Mouse (Mus musculus): ENCODE results near the gene Thbs3. TPM values are rescaled to one million over a fixed set of nuclear protein-coding genes. Genes with fewer than 3 reads are reported as not detected.

Gene Thbs3
- polyA plus RNA-seq, 1 experiment, result 5.0 TPM

GRCm38 (mm10) chr3:89231772-89232275 lies 16.8 kb downstream of the Thbs3 start:
- Histone ChIP-seq H3K4me3 (ENCODE audit: insufficient read depth, low read depth, low read length) (peak overlapping the region; percentile 9; the same call in 1 of the 2 replicates), H3K4me1 (ENCODE audit: control insufficient read depth, insufficient read depth, low read length) (peaks cover 9% of the 10 kb centered on the region; the same call in 1 of the 2 replicates), H3K36me3 (ENCODE audit: control insufficient read depth, insufficient read depth, low read length) (no peaks in the 10 kb centered on the region), H3K27ac (ENCODE audit: insufficient read depth, low read depth, low read length) (no peak overlapping the region), H3K27me3 (replicated peaks; ENCODE audit: control insufficient read depth, insufficient read depth, low read length) (no peaks in the 10 kb centered on the region)
- TF ChIP-seq POLR2A (IDR thresholded peaks at IDR 0.05; ENCODE audit: low read depth, low read length), result no peak
- no peak for TF ChIP-seq CTCF (conservative IDR thresholded peaks at IDR 0.05; ENCODE audit: insufficient read depth, insufficient read length, low read depth, low read length)
- DNase-seq, result no peak
- WGBS, result 72% methylated on average over 16 of the region's 16 CpGs

DNA sequence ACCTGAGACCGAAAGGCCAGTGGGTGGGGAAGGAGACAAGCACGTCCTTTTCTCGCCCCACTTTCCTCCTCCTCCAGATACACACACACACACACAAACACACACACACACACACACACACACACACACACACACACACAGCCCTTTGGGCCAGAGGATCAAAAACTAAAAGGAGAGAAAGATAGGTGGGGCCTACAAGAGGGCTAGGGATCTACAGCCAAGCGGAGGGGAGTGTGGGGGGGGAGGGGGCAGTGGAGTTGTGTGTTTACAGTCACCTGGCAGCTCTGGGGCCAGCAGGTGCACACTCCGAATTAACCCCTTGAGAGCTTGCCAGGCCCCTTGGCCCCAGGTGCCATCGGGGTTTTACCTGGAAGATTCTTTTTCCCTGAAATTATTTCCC lies 17.6 kb downstream of the Thbs3 start:
- Histone ChIP-seq H3K27ac (ENCODE audit: insufficient read depth, low read depth, low read length) (0 out of 2 replicates have a peak overlapping the region, but pooled peaks have one; percentile 40), H3K4me1 (ENCODE audit: control insufficient read depth, insufficient read depth, low read length) (peaks cover 5% of the 10 kb centered on the region; the same call in 1 of the 2 replicates), H3K27me3 (replicated peaks; ENCODE audit: control insufficient read depth, insufficient read depth, low read length) (no peaks in the 10 kb centered on the region), H3K36me3 (ENCODE audit: control insufficient read depth, insufficient read depth, low read length) (no peaks in the 10 kb centered on the region), H3K4me3 (ENCODE audit: insufficient read depth, low read depth, low read length) (no peak overlapping the region)
- WGBS, result 67% methylated on average over 6 of the region's 6 CpGs
- DNase-seq, result no peak
- TF ChIP-seq CTCF (conservative IDR thresholded peaks at IDR 0.05; ENCODE audit: insufficient read depth, insufficient read length, low read depth, low read length) (no peak), POLR2A (IDR thresholded peaks at IDR 0.05; ENCODE audit: low read depth, low read length) (no peak)

GRCm38 (mm10) chr3:89233562-89234110 lies 18.7 kb downstream of the Thbs3 start:
- H3K4me3 ChIP-seq (ENCODE audit: insufficient read depth, low read depth, low read length), result no peak overlapping the region
- 0 out of 2 replicates have a peak overlapping the region, but pooled peaks have one; percentile 40 for H3K27ac ChIP-seq (ENCODE audit: insufficient read depth, low read depth, low read length)

GRCm38 (mm10) chr3:89236516-89236915 lies 21.5 kb downstream of the Thbs3 start:
- Histone ChIP-seq H3K4me1 (ENCODE audit: control insufficient read depth, insufficient read depth, low read length) (no peaks in the 10 kb centered on the region), H3K36me3 (ENCODE audit: control insufficient read depth, insufficient read depth, low read length) (no peaks in the 10 kb centered on the region), H3K27me3 (replicated peaks; ENCODE audit: control insufficient read depth, insufficient read depth, low read length) (no peaks in the 10 kb centered on the region), H3K27ac (ENCODE audit: insufficient read depth, low read depth, low read length) (no peak overlapping the region), H3K4me3 (ENCODE audit: insufficient read depth, low read depth, low read length) (no peak overlapping the region)
- DNase-seq, result no peak
- 89% methylated on average over 10 of the region's 10 CpGs for WGBS
- TF ChIP-seq POLR2A (IDR thresholded peaks at IDR 0.05; ENCODE audit: low read depth, low read length), result no peak
- TF ChIP-seq CTCF (conservative IDR thresholded peaks at IDR 0.05; ENCODE audit: insufficient read depth, insufficient read length, low read depth, low read length), result no peak

More at GRCm38 (mm10) chr3:89233562-89234110, 18.7 kb downstream of the Thbs3 start:
- no peaks in the 10 kb centered on the region for H3K36me3 ChIP-seq (ENCODE audit: control insufficient read depth, insufficient read depth, low read length)
- TF ChIP-seq CTCF (conservative IDR thresholded peaks at IDR 0.05; ENCODE audit: insufficient read depth, insufficient read length, low read depth, low read length) (no peak), POLR2A (IDR thresholded peaks at IDR 0.05; ENCODE audit: low read depth, low read length) (no peak)
- H3K27me3 ChIP-seq (replicated peaks; ENCODE audit: control insufficient read depth, insufficient read depth, low read length), result no peaks in the 10 kb centered on the region
- WGBS, result 49% methylated on average over 14 of the region's 14 CpGs
- peak; percentile 31 for DNase-seq
- H3K4me1 ChIP-seq (ENCODE audit: control insufficient read depth, insufficient read depth, low read length), result no peaks in the 10 kb centered on the region

DNA sequence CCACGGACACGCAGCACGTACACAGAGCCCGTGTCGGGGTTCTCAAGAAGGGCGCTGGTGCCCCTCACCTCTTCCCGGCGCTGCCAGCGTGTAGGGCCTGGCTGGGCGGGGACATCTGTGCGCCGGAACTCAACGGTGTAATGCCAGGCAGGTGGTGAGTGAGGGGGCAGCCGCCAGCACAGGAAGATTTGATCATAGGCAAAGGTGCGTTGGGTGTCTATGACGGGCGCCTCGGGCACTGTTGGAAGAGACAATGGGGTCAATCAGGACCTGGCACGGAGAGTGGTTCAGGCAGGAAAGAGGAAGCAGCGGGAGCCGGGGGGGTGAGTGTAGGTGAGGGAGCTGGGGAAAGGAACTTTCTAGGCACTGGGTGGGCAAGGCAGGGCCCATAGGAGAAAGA lies 22.7 kb downstream of the Thbs3 start:
- Histone ChIP-seq H3K4me3 (ENCODE audit: insufficient read depth, low read depth, low read length) (no peak overlapping the region), H3K27ac (ENCODE audit: insufficient read depth, low read depth, low read length) (no peak overlapping the region), H3K4me1 (ENCODE audit: control insufficient read depth, insufficient read depth, low read length) (no peaks in the 10 kb centered on the region; the same call in 1 of the 2 replicates), H3K36me3 (ENCODE audit: control insufficient read depth, insufficient read depth, low read length) (no peaks in the 10 kb centered on the region), H3K27me3 (replicated peaks; ENCODE audit: control insufficient read depth, insufficient read depth, low read length) (no peaks in the 10 kb centered on the region)
- WGBS, result 82% methylated on average over 21 of the region's 21 CpGs
- TF ChIP-seq CTCF (conservative IDR thresholded peaks at IDR 0.05; ENCODE audit: insufficient read depth, insufficient read length, low read depth, low read length) (no peak), POLR2A (IDR thresholded peaks at IDR 0.05; ENCODE audit: low read depth, low read length) (no peak)
- no peak for DNase-seq

DNA sequence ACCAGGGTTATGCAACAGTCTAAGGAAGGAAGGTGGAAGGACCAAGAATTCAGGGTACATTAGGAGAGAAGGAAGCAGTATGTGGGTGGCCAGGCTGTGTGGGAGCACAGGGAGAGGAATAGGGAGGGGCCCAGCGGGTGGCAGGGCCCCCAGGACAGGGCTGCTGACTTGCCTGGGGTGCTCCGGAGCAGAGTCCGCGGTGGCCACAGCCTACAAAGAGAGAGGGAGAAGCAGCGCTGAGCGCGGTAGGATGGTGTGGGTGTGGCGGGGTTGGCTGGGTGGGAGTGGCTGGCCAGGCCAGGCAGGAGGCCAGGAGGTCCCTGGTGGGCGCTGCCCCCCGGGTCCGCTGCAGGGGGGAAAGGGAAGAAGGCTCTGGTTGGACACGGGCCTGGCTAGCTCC lies 23.5 kb downstream of the Thbs3 start:
- TF ChIP-seq POLR2A (IDR thresholded peaks at IDR 0.05; ENCODE audit: low read depth, low read length), result no peak
- TF ChIP-seq CTCF (conservative IDR thresholded peaks at IDR 0.05; ENCODE audit: insufficient read depth, insufficient read length, low read depth, low read length), result no peak
- H3K36me3 ChIP-seq (ENCODE audit: control insufficient read depth, insufficient read depth, low read length), result no peaks in the 10 kb centered on the region
- DNase-seq, result peak; percentile 35
- no peak overlapping the region for H3K4me3 ChIP-seq (ENCODE audit: insufficient read depth, low read depth, low read length)
- no peaks in the 10 kb centered on the region for H3K27me3 ChIP-seq (replicated peaks; ENCODE audit: control insufficient read depth, insufficient read depth, low read length)
- 44% methylated on average over 12 of the region's 12 CpGs for WGBS
- peaks cover 6% of the 10 kb centered on the region for H3K4me1 ChIP-seq (ENCODE audit: control insufficient read depth, insufficient read depth, low read length)
- no peak overlapping the region for H3K27ac ChIP-seq (ENCODE audit: insufficient read depth, low read depth, low read length)

DNA sequence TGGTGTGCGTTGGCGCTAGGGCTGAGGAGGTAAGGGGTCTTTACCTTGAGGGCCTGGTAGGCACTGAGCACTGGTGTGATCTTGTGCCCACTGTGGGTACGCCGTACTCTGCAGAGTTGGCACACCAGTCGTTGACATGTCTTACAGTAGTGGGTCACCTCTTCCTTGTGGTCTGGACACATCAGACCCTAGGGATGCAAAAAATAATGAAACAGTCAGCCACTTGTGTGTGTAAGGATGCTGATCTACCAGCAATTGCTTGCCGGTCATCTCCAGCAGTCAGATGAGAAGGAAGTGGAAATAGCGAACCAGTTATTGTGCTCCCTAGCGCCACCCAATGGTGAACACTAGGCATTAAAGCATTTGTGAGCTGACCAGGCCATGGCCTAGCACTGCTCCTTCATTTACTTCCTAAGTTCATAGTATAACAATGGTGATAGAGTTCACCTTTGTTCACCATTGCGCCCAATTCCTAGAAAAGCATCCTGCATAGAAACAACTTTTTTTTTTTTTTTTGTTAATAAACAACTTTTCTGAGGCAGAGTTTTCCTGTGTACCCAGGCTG lies 27.4 kb downstream of the Thbs3 start:
- Histone ChIP-seq H3K4me1 (ENCODE audit: control insufficient read depth, insufficient read depth, low read length) (peaks cover 18% of the 10 kb centered on the region), H3K4me3 (ENCODE audit: insufficient read depth, low read depth, low read length) (no peak overlapping the region), H3K36me3 (ENCODE audit: control insufficient read depth, insufficient read depth, low read length) (no peaks in the 10 kb centered on the region), H3K27me3 (replicated peaks; ENCODE audit: control insufficient read depth, insufficient read depth, low read length) (no peaks in the 10 kb centered on the region), H3K27ac (ENCODE audit: insufficient read depth, low read depth, low read length) (no peak overlapping the region)
- DNase-seq, result peak; percentile 87
- peak; percentile 88 for TF ChIP-seq CTCF (conservative IDR thresholded peaks at IDR 0.05; ENCODE audit: insufficient read depth, insufficient read length, low read depth, low read length)
- no peak for TF ChIP-seq POLR2A (IDR thresholded peaks at IDR 0.05; ENCODE audit: low read depth, low read length)
- 60% methylated on average over 9 of the region's 9 CpGs for WGBS

All from kidney, adult 2 months (tissue).